In genomic region chr3:50981751-50982150, GRCm38 (mm10) we compare ENCODE assay signal across 16 mouse cellular contexts.
"Had no signal": no experiment of that assay in that cellular context is flagged by ENCODE, and none has a peak within 500 bp of the region (broad histone marks: within the 10 kb centered on the region; RNA-seq: fewer than 3 reads in every experiment).

No protein-coding gene starts in this region.

- H3K9me3 ChIP-seq: neural tube, embryonic 13.5 days; neural tube, embryonic 15.5 days; stomach, embryonic 15.5 days had no signal

- DNase-seq: retina, postnatal 1 day; right cerebral cortex, adult 18-20 months; right cerebral cortex, postnatal 14 days; right cerebral cortex, postnatal 25 days; right cerebral cortex, postnatal 4 days; spleen, adult 18-20 months; thymus, adult 18-20 months; thymus, adult 2 months; thymus, postnatal 14 days; thymus, postnatal 25 days; thymus, postnatal 36 days; thymus, postnatal 4 days had no signal

- H3K4me3 ChIP-seq: neural tube, embryonic 13.5 days; neural tube, embryonic 15.5 days; stomach, embryonic 15.5 days had no signal

- H3K36me3 ChIP-seq: neural tube, embryonic 13.5 days; neural tube, embryonic 15.5 days; stomach, embryonic 15.5 days had no signal

- H3K27ac ChIP-seq: neural tube, embryonic 13.5 days; neural tube, embryonic 15.5 days; stomach, embryonic 15.5 days; stomach, postnatal 0 days had no signal

- H3K4me2 ChIP-seq: neural tube, embryonic 13.5 days; neural tube, embryonic 15.5 days; stomach, embryonic 15.5 days had no signal

- H3K27me3 ChIP-seq: neural tube, embryonic 13.5 days; neural tube, embryonic 15.5 days; stomach, embryonic 15.5 days had no signal

- H3K9ac ChIP-seq: neural tube, embryonic 13.5 days; neural tube, embryonic 15.5 days; stomach, embryonic 15.5 days had no signal
